Mouse (Mus musculus) kidney, adult 2 months (tissue): ENCODE data around the gene Scfd2.

Source experiments
- CTCF ChIP-seq: fragments of 200-500 bp; conservative IDR thresholded peaks from 2 replicates; pipeline ENCODE4 v1.5.1; 2011; ENCODE audit warnings: low read depth, mild to moderate bottlenecking, control low read depth, low read length, moderate library complexity, mixed read lengths; ENCODE audit not compliant: insufficient read depth, insufficient read length
- POLR2A ChIP-seq: fragments of 200-500 bp; IDR thresholded peaks from one replicate; pipeline ENCODE4 v1.6.1; 2011; ENCODE audit warnings: low read depth, low read length, control low read depth

GRCm38 (mm10) chr5:74387143-74387886 lies 144.2 kb downstream of the Scfd2 start:
- no peak for TF ChIP-seq CTCF
- TF ChIP-seq POLR2A, result no peak
